ENCODE assay signal across 8 mouse cellular contexts in genomic region chr8:121669208-121669607, GRCm38 (mm10). TPM values are rescaled to one million over a fixed set of nuclear protein-coding genes. Genes with fewer than 3 reads are reported as not detected.
A peak's percentile ranks its signal among the peaks of the same experiment; 100 is the strongest.
DNase-seq lines count a peak whose midpoint lies in the region; ATAC-seq and TF ChIP-seq lines count a peak whose summit lies in the region.

No protein-coding gene starts in this region.

- 0 out of 2 replicates have a peak overlapping the region, but pooled peaks have one; percentile 27 for H3K9ac ChIP-seq in midbrain, embryonic 16.5 days (ENCODE audit: low read depth, low read length)

- H3K4me2 ChIP-seq in midbrain, embryonic 16.5 days (ENCODE audit: low read length): no peak overlapping the region

- peak; percentile 27; the same call in 1 of the 2 replicates for ATAC-seq in midbrain, embryonic 16.5 days
- no peak for ATAC-seq in granulocyte monocyte progenitor cell, adult 5-6 weeks (replicated peaks; ENCODE audit: poor library complexity, severe bottlenecking)

- 9% methylated on average over 8 of the region's 8 CpGs for WGBS in embryonic facial prominence, embryonic 10.5 days
- 20% methylated on average over 8 of the region's 8 CpGs for WGBS in midbrain, embryonic 16.5 days

- no peaks in the 10 kb centered on the region for H3K36me3 ChIP-seq in embryonic facial prominence, embryonic 10.5 days (replicated peaks)
- H3K36me3 ChIP-seq in midbrain, embryonic 16.5 days (ENCODE audit: control insufficient read depth, insufficient read depth, low read length): no peaks in the 10 kb centered on the region

- no peak for TF ChIP-seq CTCF in left cerebral cortex, adult 2 months (IDR thresholded peaks at IDR 0.05)

- H3K27me3 ChIP-seq in embryonic facial prominence, embryonic 10.5 days (replicated peaks; ENCODE audit: low read depth, poor library complexity, severe bottlenecking): no peaks in the 10 kb centered on the region; the same call in 1 of the 2 replicates
- H3K27me3 ChIP-seq in midbrain, embryonic 16.5 days (ENCODE audit: control insufficient read depth, insufficient read depth, low read depth, low read length): no peaks in the 10 kb centered on the region

- no peaks in the 10 kb centered on the region for H3K9me3 ChIP-seq in embryonic facial prominence, embryonic 10.5 days
- H3K9me3 ChIP-seq in midbrain, embryonic 16.5 days (replicated peaks; ENCODE audit: control insufficient read depth, low read length, poor library complexity, severe bottlenecking): no peaks in the 10 kb centered on the region

- DNase-seq in left cerebral cortex, adult 2 months (ENCODE audit: extremely low spot score in 1 of 2, low spot score in 2 of 2): no peak
- DNase-seq in left cerebral cortex, adult 11 months (ENCODE audit: low spot score): no peak
- DNase-seq in embryonic facial prominence, embryonic 10.5 days (ENCODE audit: low spot score): peak; percentile 70
- DNase-seq in heart, postnatal 25 days (ENCODE audit: low spot score): peak; percentile 40
- DNase-seq in frontal cortex, adult 2 months (ENCODE audit: extremely low spot score in 1 of 2, low spot score in 1 of 2): no peak
- no peak for DNase-seq in B cell, adult 2 months

- peaks cover 40% of the 10 kb centered on the region for H3K4me1 ChIP-seq in embryonic facial prominence, embryonic 10.5 days
- peaks cover 22% of the 10 kb centered on the region for H3K4me1 ChIP-seq in midbrain, embryonic 16.5 days (ENCODE audit: control insufficient read depth, insufficient read depth, low read length)

- peak overlapping the region; percentile 7; the same call in 1 of the 2 replicates for H3K4me3 ChIP-seq in left cerebral cortex, adult 2 months
- H3K4me3 ChIP-seq in embryonic facial prominence, embryonic 10.5 days: 0 out of 2 replicates have a peak overlapping the region, but pooled peaks have one; percentile 15
- no peak overlapping the region for H3K4me3 ChIP-seq in midbrain, embryonic 16.5 days (ENCODE audit: low read depth, low read length)

- intact Hi-C loops in left cerebral cortex, adult 2 months (cut with DNase I): no loop called here
- intact Hi-C loops in heart, postnatal 25 days (cut with DNase I): no loop called here

- peak overlapping the region; percentile 73 for H3K27ac ChIP-seq in left cerebral cortex, adult 2 months
- H3K27ac ChIP-seq in embryonic facial prominence, embryonic 10.5 days (replicated peaks): peak overlapping the region; percentile 70
- H3K27ac ChIP-seq in midbrain, embryonic 16.5 days (ENCODE audit: low read length): no peak overlapping the region

RNA-seq across cellular contexts. Expression of gene Zcchc14, which starts 16.5 kb away (rescaled TPM):
- total RNA-seq in left cerebral cortex, adult 2 months (2021): 10 to 100 TPM; 69.6 to 72.8 TPM
- polyA plus RNA-seq in embryonic facial prominence, embryonic 10.5 days (2016; fragmentation: Nextera tagmentation; extraction: Ambion mirVana): 15.0 and 17.3 TPM in 2 replicates
- total RNA-seq in heart, postnatal 25 days (2021): 10 to 100 TPM; 27.1 to 31.3 TPM
- 23.9 and 28.2 TPM in 2 replicates for polyA plus RNA-seq in midbrain, embryonic 16.5 days (2015; fragmentation: Nextera tagmentation; extraction: Ambion mirVana)
- 51.8 and 59.3 TPM in 2 replicates for polyA plus RNA-seq in frontal cortex, adult 2 months (2012; rRNA removed)
- total RNA-seq in granulocyte monocyte progenitor cell, adult 5-6 weeks (2014; fragmentation: Nextera tagmentation): not detected in 2 replicates
- 0.30 TPM in 1 of 2 replicates, not detected in the other for total RNA-seq in granulocyte monocyte progenitor cell, adult 5-6 weeks (2017)

Comparison
In these comparisons a context has a peak if more than half of its experiments do, and no peak if none do; other contexts are left out.
1. DNase-seq: peak in embryonic facial prominence, embryonic 10.5 days (single experiment) and heart, postnatal 25 days (single experiment); none in left cerebral cortex, adult 2 months (0 of 2), left cerebral cortex, adult 11 months (single experiment), frontal cortex, adult 2 months (0 of 2) and B cell, adult 2 months (0 of 2).
2. RNA of gene Zcchc14, which starts 16.5 kb away (total RNA-seq): 69.6 to 72.8 TPM in left cerebral cortex, adult 2 months and 27.1 to 31.3 TPM in heart, postnatal 25 days; 0.30 TPM in granulocyte monocyte progenitor cell, adult 5-6 weeks; every median in the first group is over 10 times any median in the second.